Mouse (Mus musculus) kidney, adult 2 months (tissue): Measurements from ENCODE around the gene Irf8.

Experiments
- CTCF ChIP-seq: fragments of 200-500 bp; conservative IDR thresholded peaks from 2 replicates; pipeline ENCODE4 v1.5.1; 2011; ENCODE audit warnings: low read depth, mild to moderate bottlenecking, control low read depth, low read length, moderate library complexity, mixed read lengths; ENCODE audit not compliant: insufficient read depth, insufficient read length
- POLR2A ChIP-seq: fragments of 200-500 bp; IDR thresholded peaks from one replicate; pipeline ENCODE4 v1.6.1; 2011; ENCODE audit warnings: low read depth, low read length, control low read depth

GRCm38 (mm10) chr8:120766622-120767021 is 30.5 kb downstream of the Irf8 start:
- TF ChIP-seq CTCF: no peak
- TF ChIP-seq POLR2A: no peak
